Mouse (Mus musculus): Measurements from ENCODE around the gene Zfp655.

- TF ChIP-seq POLR2A (IDR thresholded peaks at IDR 0.05; ENCODE audit: extremely low read depth, insufficient read depth, low read length) = peak; percentile 92
- TF ChIP-seq CTCF (IDR thresholded peaks at IDR 0.05; ENCODE audit: extremely low read depth, insufficient read depth, low read length) = no peak
Measured at GRCm38 (mm10) chr5:145203936-145204691, 27.4 kb upstream of the Zfp655 start, which contains the start of gene Zkscan5.

Measured in cortical plate, adult 2 months (tissue).